Comparison of ENCODE assay signal across 8 mouse cellular contexts in genomic region chr2:104816371-104816827, GRCm38 (mm10). TPM values are rescaled to one million over a fixed set of nuclear protein-coding genes. Genes with fewer than 3 reads are reported as not detected.
DNase-seq lines count a peak whose midpoint lies in the region; ATAC-seq and TF ChIP-seq lines count a peak whose summit lies in the region.

Qser1 (minus strand) TSS chr2:104816760.

- peaks cover 5% of the 10 kb centered on the region; the same call in 1 of the 2 replicates for H3K4me1 ChIP-seq in cerebellum, adult 2 months (ENCODE audit: control insufficient read depth, insufficient read depth, low read length)
- no peaks in the 10 kb centered on the region; the same call in 1 of the 2 replicates for H3K4me1 ChIP-seq in spleen, adult 2 months (ENCODE audit: control insufficient read depth, insufficient read depth, insufficient read length)
- H3K4me1 ChIP-seq in intestine, embryonic 15.5 days (replicated peaks) = no peaks in the 10 kb centered on the region
- peaks cover 8% of the 10 kb centered on the region; the same call in 1 of the 2 replicates for H3K4me1 ChIP-seq in midbrain, postnatal 0 days (ENCODE audit: insufficient read depth, low read length)

- peak within 1 kb of the TSS; percentile 82 for H3K4me2 ChIP-seq in intestine, embryonic 15.5 days (replicated peaks)
- H3K4me2 ChIP-seq in midbrain, postnatal 0 days (ENCODE audit: low read depth, low read length, poor library complexity, severe bottlenecking) = peak within 1 kb of the TSS; percentile 81

- TF ChIP-seq CTCF in cerebellum, adult 2 months (IDR thresholded peaks at IDR 0.05; ENCODE audit: borderline replicate concordance, insufficient read depth, low read depth, low read length) = no peak
- TF ChIP-seq CTCF in spleen, adult 2 months (IDR thresholded peaks at IDR 0.05; ENCODE audit: extremely low read depth, insufficient read depth, insufficient read length, insufficient replicate concordance) = no peak
- no peak for TF ChIP-seq CTCF in midbrain, postnatal 0 days (IDR thresholded peaks at IDR 0.05)

- H3K27ac ChIP-seq in cerebellum, adult 2 months (ENCODE audit: insufficient read depth, low read length) = peak within 1 kb of the TSS; percentile 84
- H3K27ac ChIP-seq in spleen, adult 2 months (ENCODE audit: insufficient read depth, low read length) = peak within 1 kb of the TSS; percentile 63
- H3K27ac ChIP-seq in intestine, embryonic 15.5 days = peak within 1 kb of the TSS; percentile 96
- peak within 1 kb of the TSS; percentile 95 for H3K27ac ChIP-seq in midbrain, postnatal 0 days (ENCODE audit: low read depth, low read length)

- TF ChIP-seq POLR2A in cerebellum, adult 2 months (IDR thresholded peaks at IDR 0.05; ENCODE audit: borderline replicate concordance, insufficient read depth, low read length) = no peak
- TF ChIP-seq POLR2A in spleen, adult 2 months (IDR thresholded peaks at IDR 0.05; ENCODE audit: low read depth, low read length) = no peak

- peak within 1 kb of the TSS; percentile 72 for H3K4me3 ChIP-seq in cerebellum, adult 2 months (replicated peaks; ENCODE audit: insufficient read depth, low read depth, low read length)
- peak within 1 kb of the TSS; percentile 72 for H3K4me3 ChIP-seq in spleen, adult 2 months (ENCODE audit: extremely low read depth, insufficient read depth, insufficient read length)
- peak within 1 kb of the TSS; percentile 82 for H3K4me3 ChIP-seq in intestine, embryonic 15.5 days (replicated peaks)
- H3K4me3 ChIP-seq in midbrain, postnatal 0 days (ENCODE audit: low read depth, low read length) = peak within 1 kb of the TSS; percentile 97

- no peak for ATAC-seq in intestine, embryonic 15.5 days
- ATAC-seq in midbrain, postnatal 0 days (ENCODE audit: low FRiP score) = peak; percentile 83
- no peak for ATAC-seq in megakaryocyte-erythroid progenitor cell, adult 5-6 weeks (replicated peaks; ENCODE audit: low FRiP score, low TSS enrichment, poor library complexity, severe bottlenecking)

- 1% methylated on average over 40 of the region's 50 CpGs for WGBS in cerebellum, adult 2 months
- WGBS in spleen, adult 2 months = 0% methylated on average over 35 of the region's 50 CpGs
- under 1% methylated on average over 37 of the region's 50 CpGs for WGBS in intestine, embryonic 15.5 days
- under 1% methylated on average over 30 of the region's 50 CpGs for WGBS in midbrain, postnatal 0 days

- peak within 1 kb of the TSS; percentile 90 for H3K9ac ChIP-seq in intestine, embryonic 15.5 days
- H3K9ac ChIP-seq in midbrain, postnatal 0 days (replicated peaks; ENCODE audit: low read length, poor library complexity, severe bottlenecking) = peak within 1 kb of the TSS; percentile 99

- no peaks in the 10 kb centered on the region for H3K27me3 ChIP-seq in cerebellum, adult 2 months (ENCODE audit: control insufficient read depth, insufficient read depth, low read length)
- no peaks in the 10 kb centered on the region for H3K27me3 ChIP-seq in spleen, adult 2 months (ENCODE audit: control insufficient read depth, insufficient read depth, low read length)
- H3K27me3 ChIP-seq in intestine, embryonic 15.5 days (replicated peaks) = no peaks in the 10 kb centered on the region
- H3K27me3 ChIP-seq in midbrain, postnatal 0 days (ENCODE audit: insufficient read depth, low read length) = no peaks in the 10 kb centered on the region

- intact Hi-C loops in gastrocnemius, postnatal 14 days (cut with DNase I; ENCODE audit: low total_unique reads) = no loop called here

- no peaks in the 10 kb centered on the region for H3K36me3 ChIP-seq in spleen, adult 2 months (ENCODE audit: control insufficient read depth, insufficient read depth, low read length)
- H3K36me3 ChIP-seq in intestine, embryonic 15.5 days = no peaks in the 10 kb centered on the region
- H3K36me3 ChIP-seq in midbrain, postnatal 0 days (ENCODE audit: insufficient read depth, low read length) = no peaks in the 10 kb centered on the region

- no peak for DNase-seq in cerebellum, adult 2 months
- DNase-seq in cerebellum, adult 11 months = no peak
- DNase-seq in spleen, adult 2 months (ENCODE audit: low read depth in 1 of 2, low spot score in 2 of 2) = no peak
- DNase-seq in spleen, postnatal 36 days (ENCODE audit: low spot score in 2 of 2) = no peak
- DNase-seq in gastrocnemius, postnatal 14 days = no peak
- DNase-seq in midbrain, postnatal 0 days (ENCODE audit: low spot score) = no peak

- no peaks in the 10 kb centered on the region for H3K9me3 ChIP-seq in intestine, embryonic 15.5 days
- no peaks in the 10 kb centered on the region for H3K9me3 ChIP-seq in midbrain, postnatal 0 days (ENCODE audit: low read length)

RNA-seq across cellular contexts. Expression of gene Qser1, which starts in this region (rescaled TPM):
- polyA plus RNA-seq in cerebellum, adult 2 months (2012; rRNA removed) = 7.9 and 8.3 TPM in 2 replicates
- polyA plus RNA-seq in spleen, adult 2 months (2012; rRNA removed) = 1.6 and 1.7 TPM in 2 replicates
- 10 to 100 TPM; 27.2 to 28.4 TPM for total RNA-seq in gastrocnemius, postnatal 14 days (2021)
- polyA plus RNA-seq in intestine, embryonic 15.5 days (2015; fragmentation: Nextera tagmentation; extraction: Ambion mirVana) = 7.3 and 8.0 TPM in 2 replicates
- 14.1 TPM in 2 replicates for total RNA-seq in midbrain, postnatal 0 days (2014; rRNA removed)
- polyA plus RNA-seq in midbrain, postnatal 0 days (2015; fragmentation: Nextera tagmentation; extraction: Ambion mirVana) = 2.9 and 3.4 TPM in 2 replicates
- total RNA-seq in megakaryocyte-erythroid progenitor cell, adult 5-6 weeks (2014; fragmentation: Nextera tagmentation) = 23.7 and 28.0 TPM in 2 replicates
- total RNA-seq in megakaryocyte-erythroid progenitor cell, adult 5-6 weeks (2017) = 3.8 and 12.6 TPM in 2 replicates
